In genomic region chr17:29489971-29490712, GRCm38 (mm10) we compare ENCODE assay signal across 8 mouse cellular contexts. TPM values are rescaled to one million over a fixed set of nuclear protein-coding genes. Genes with fewer than 3 reads are reported as not detected.
A peak's percentile ranks its signal among the peaks of the same experiment; 100 is the strongest.
DNase-seq lines count a peak whose midpoint lies in the region; ATAC-seq and TF ChIP-seq lines count a peak whose summit lies in the region.

No protein-coding gene starts in this region.

- dilution Hi-C loops in CH12.LX (cut with MboI; ENCODE audit: extremely low pct_ligation_motif_present, extremely low pct_unique_long_range_greater_than_20kb, low sequenced_read_pairs): no loop called here

- WGBS in forebrain, embryonic 11.5 days: under 1% methylated on average over 58 of the region's 68 CpGs
- WGBS in heart, postnatal 0 days: 2% methylated on average over 60 of the region's 68 CpGs
- under 1% methylated on average over 66 of the region's 68 CpGs for WGBS in liver, embryonic 16.5 days (ENCODE audit: insufficient replicate concordance)
- under 1% methylated on average over 48 of the region's 68 CpGs for WGBS in neural tube, embryonic 13.5 days

- TF ChIP-seq POLR2A in CH12.LX (IDR thresholded peaks at IDR 0.05; ENCODE audit: low read depth, low read length): peak; percentile 21; the same call in 1 of the 2 replicates
- peak; percentile 34; the same call in 1 of the 2 replicates for TF ChIP-seq POLR2A in testis, adult 2 months (IDR thresholded peaks at IDR 0.05; ENCODE audit: control insufficient read depth, low read depth, low read length)

- in situ Hi-C loops in CH12.LX (cut with MboI; ENCODE audit: low pct_ligation_motif_present, low pct_unique_long_range_greater_than_20kb, low sequenced_read_pairs): loop anchor here (5.0 kb wide), 1 partner anchor 93 kb away; no protein-coding TSS in a partner anchor

- no peaks in the 10 kb centered on the region for H3K9me3 ChIP-seq in CH12.LX (replicated peaks; ENCODE audit: low read length)
- no peaks in the 10 kb centered on the region for H3K9me3 ChIP-seq in forebrain, embryonic 11.5 days (ENCODE audit: control insufficient read depth, low read length)
- H3K9me3 ChIP-seq in heart, postnatal 0 days (replicated peaks; ENCODE audit: control insufficient read depth, low read length): no peaks in the 10 kb centered on the region
- no peaks in the 10 kb centered on the region for H3K9me3 ChIP-seq in liver, embryonic 16.5 days (replicated peaks; ENCODE audit: control insufficient read depth, low read length)
- no peaks in the 10 kb centered on the region for H3K9me3 ChIP-seq in neural tube, embryonic 13.5 days

- peak overlapping the region; percentile 75 for H3K4me2 ChIP-seq in CH12.LX (ENCODE audit: insufficient read depth, low read depth, poor library complexity, severe bottlenecking)
- H3K4me2 ChIP-seq in forebrain, embryonic 11.5 days (ENCODE audit: low read depth, low read length, severe bottlenecking): peak overlapping the region; percentile 95
- H3K4me2 ChIP-seq in heart, postnatal 0 days (ENCODE audit: low read depth, low read length): peak overlapping the region; percentile 79
- peak overlapping the region; percentile 84 for H3K4me2 ChIP-seq in liver, embryonic 16.5 days (ENCODE audit: low read depth, low read length)
- peak overlapping the region; percentile 91 for H3K4me2 ChIP-seq in neural tube, embryonic 13.5 days

- H3K4me1 ChIP-seq in CH12.LX (ENCODE audit: control insufficient read depth in 1 of 2, insufficient read depth in 2 of 2): peaks cover 6 to 33% of the 10 kb centered on the region in 2 experiments; a peak in 3 of 4 replicates
- peaks cover 10% of the 10 kb centered on the region for H3K4me1 ChIP-seq in forebrain, embryonic 11.5 days (replicated peaks; ENCODE audit: control insufficient read depth, insufficient read depth, low read length)
- peaks cover 18% of the 10 kb centered on the region; the same call in 1 of the 2 replicates for H3K4me1 ChIP-seq in heart, postnatal 0 days (ENCODE audit: control insufficient read depth, insufficient read depth)
- H3K4me1 ChIP-seq in liver, embryonic 16.5 days (ENCODE audit: control insufficient read depth, low read depth, low read length): peaks cover 42% of the 10 kb centered on the region
- peaks cover 44% of the 10 kb centered on the region for H3K4me1 ChIP-seq in neural tube, embryonic 13.5 days (replicated peaks)
- peaks cover 25% of the 10 kb centered on the region for H3K4me1 ChIP-seq in testis, adult 2 months (ENCODE audit: control insufficient read depth, insufficient read depth, low read length)

- H3K36me3 ChIP-seq in CH12.LX (replicated peaks in 1 of 2; ENCODE audit: control insufficient read depth in 1 of 2, insufficient read depth in 1 of 2, low read length in 1 of 2): peaks cover 13 to 36% of the 10 kb centered on the region in 2 experiments
- peaks cover 5% of the 10 kb centered on the region; the same call in 1 of the 2 replicates for H3K36me3 ChIP-seq in forebrain, embryonic 11.5 days (ENCODE audit: control insufficient read depth, insufficient read depth, low read length)
- H3K36me3 ChIP-seq in heart, postnatal 0 days (replicated peaks; ENCODE audit: control insufficient read depth, insufficient read depth, low read length): peaks cover 19% of the 10 kb centered on the region
- H3K36me3 ChIP-seq in liver, embryonic 16.5 days (ENCODE audit: control insufficient read depth, insufficient read depth): peaks cover 32% of the 10 kb centered on the region
- H3K36me3 ChIP-seq in neural tube, embryonic 13.5 days: peaks cover 13% of the 10 kb centered on the region
- H3K36me3 ChIP-seq in testis, adult 2 months (ENCODE audit: control insufficient read depth, insufficient read depth, low read length): no peaks in the 10 kb centered on the region

- H3K9ac ChIP-seq in CH12.LX (ENCODE audit: insufficient read depth, low read depth): peak overlapping the region; percentile 90
- H3K9ac ChIP-seq in forebrain, embryonic 11.5 days (ENCODE audit: low read length): peak overlapping the region; percentile 90
- peak overlapping the region; percentile 100 for H3K9ac ChIP-seq in heart, postnatal 0 days (replicated peaks; ENCODE audit: low read depth, low read length)
- peak overlapping the region; percentile 90 for H3K9ac ChIP-seq in liver, embryonic 16.5 days (ENCODE audit: low read depth, low read length)
- H3K9ac ChIP-seq in neural tube, embryonic 13.5 days: peak overlapping the region; percentile 93

- no peak for TF ChIP-seq RAD21 in CH12.LX (IDR thresholded peaks at IDR 0.05; ENCODE audit: low read depth, low read length)

- peak overlapping the region; percentile 72 to 93 (median 74) for H3K4me3 ChIP-seq in CH12.LX (replicated peaks in 1 of 3; ENCODE audit: low read depth in 2 of 3, low read length in 2 of 3, poor library complexity in 1 of 3)
- H3K4me3 ChIP-seq in forebrain, embryonic 11.5 days (ENCODE audit: low read depth, low read length): peak overlapping the region; percentile 73
- peak overlapping the region; percentile 98 for H3K4me3 ChIP-seq in heart, postnatal 0 days (ENCODE audit: low read depth, low read length)
- H3K4me3 ChIP-seq in liver, embryonic 16.5 days (ENCODE audit: low read depth, low read length): peak overlapping the region; percentile 96
- peak overlapping the region; percentile 91 for H3K4me3 ChIP-seq in neural tube, embryonic 13.5 days
- peak overlapping the region; percentile 90 for H3K4me3 ChIP-seq in testis, adult 2 months (ENCODE audit: control insufficient read depth, low read depth, low read length)

- DNase-seq in CH12.LX (ENCODE audit: extremely low read depth): peak; percentile 99
- DNase-seq in c-Kit-positive CD71-positive TER-119-negative erythroid progenitor cells, embryonic 14.5 days (ENCODE audit: low read depth): peak; percentile 99
- DNase-seq in forebrain, embryonic 11.5 days (ENCODE audit: low spot score): peak; percentile 100
- peak; percentile 98 for DNase-seq in heart, postnatal 0 days (ENCODE audit: low spot score)
- peak; percentile 99 to 100 for DNase-seq in kidney, postnatal 4 days

- peaks cover 43% of the 10 kb centered on the region for H3K79me2 ChIP-seq in CH12.LX (replicated peaks; ENCODE audit: control insufficient read depth, extremely low read depth, insufficient read depth, poor library complexity, severe bottlenecking)

- no peak for TF ChIP-seq CTCF in CH12.LX (conservative IDR thresholded peaks at IDR 0.05 in 1 of 2, IDR thresholded peaks at IDR 0.05 in 1 of 2; ENCODE audit: low read depth in 2 of 2, low read length in 2 of 2)
- peak; percentile 23 for TF ChIP-seq CTCF in heart, postnatal 0 days (IDR thresholded peaks at IDR 0.05; ENCODE audit: low read depth)
- TF ChIP-seq CTCF in testis, adult 2 months (IDR thresholded peaks at IDR 0.05; ENCODE audit: control insufficient read depth, insufficient read depth, insufficient replicate concordance, low read depth, low read length): no peak

- TF ChIP-seq EP300 in CH12.LX (IDR thresholded peaks at IDR 0.05; ENCODE audit: low read length): no peak
- peak; percentile 60; the same call in 1 of the 2 replicates for TF ChIP-seq EP300 in heart, postnatal 0 days (IDR thresholded peaks at IDR 0.05; ENCODE audit: low read depth)

- peak overlapping the region; percentile 80 for H3K27ac ChIP-seq in CH12.LX (ENCODE audit: insufficient read depth, low read depth)
- peak overlapping the region; percentile 91 for H3K27ac ChIP-seq in forebrain, embryonic 11.5 days (ENCODE audit: low read depth, low read length)
- H3K27ac ChIP-seq in heart, postnatal 0 days (ENCODE audit: low read depth): peak overlapping the region; percentile 98
- peak overlapping the region; percentile 95 for H3K27ac ChIP-seq in liver, embryonic 16.5 days (ENCODE audit: low read length)
- peak overlapping the region; percentile 97 for H3K27ac ChIP-seq in neural tube, embryonic 13.5 days (replicated peaks)
- H3K27ac ChIP-seq in testis, adult 2 months (ENCODE audit: control insufficient read depth, insufficient read depth, low read depth, low read length): peak overlapping the region; percentile 90

- peak; percentile 90 for ATAC-seq in forebrain, embryonic 11.5 days (replicated peaks; ENCODE audit: low FRiP score)
- peak; percentile 91 for ATAC-seq in heart, postnatal 0 days (ENCODE audit: insufficient read depth, low read depth)
- peak; percentile 82 for ATAC-seq in liver, embryonic 16.5 days (ENCODE audit: low read depth)
- peak; percentile 93 for ATAC-seq in neural tube, embryonic 13.5 days (ENCODE audit: low read depth)

- no peaks in the 10 kb centered on the region for H3K27me3 ChIP-seq in CH12.LX (replicated peaks)
- no peaks in the 10 kb centered on the region; the same call in 1 of the 2 replicates for H3K27me3 ChIP-seq in forebrain, embryonic 11.5 days (ENCODE audit: control insufficient read depth, insufficient read depth, low read length)
- no peaks in the 10 kb centered on the region for H3K27me3 ChIP-seq in heart, postnatal 0 days (ENCODE audit: control insufficient read depth, insufficient read depth, low read length)
- no peaks in the 10 kb centered on the region for H3K27me3 ChIP-seq in liver, embryonic 16.5 days (ENCODE audit: control insufficient read depth, insufficient read depth, low read depth, low read length)
- no peaks in the 10 kb centered on the region for H3K27me3 ChIP-seq in neural tube, embryonic 13.5 days
- H3K27me3 ChIP-seq in testis, adult 2 months (ENCODE audit: control insufficient read depth, insufficient read depth, low read length): no peaks in the 10 kb centered on the region

RNA-seq across cellular contexts. Expression of gene Pim1, which starts 0.4 kb away (rescaled TPM):
- total RNA-seq in CH12.LX (2012; rRNA removed): 141 and 178 TPM in 2 replicates
- total RNA-seq in CH12.LX (2014; rRNA removed): 72.7 and 75.8 TPM in 2 replicates
- 121 and 133 TPM in 2 replicates for polyA plus RNA-seq in CH12.LX (2012; ENCODE audit: insufficient read length, low read depth)
- polyA plus RNA-seq in forebrain, embryonic 11.5 days (2014; fragmentation: Nextera tagmentation; extraction: Ambion mirVana): 21.1 and 22.5 TPM in 2 replicates
- 58.4 and 81.0 TPM in 2 replicates for total RNA-seq in heart, postnatal 0 days (2014; rRNA removed; ENCODE audit: low replicate concordance)
- polyA plus RNA-seq in heart, postnatal 0 days (2015; fragmentation: Nextera tagmentation; extraction: Ambion mirVana): 28.6 and 29.2 TPM in 2 replicates
- polyA plus RNA-seq in liver, embryonic 16.5 days (2015; fragmentation: Nextera tagmentation; extraction: Ambion mirVana): 74.7 and 80.0 TPM in 2 replicates
- polyA plus RNA-seq in neural tube, embryonic 13.5 days (2015; fragmentation: Nextera tagmentation; extraction: Ambion mirVana): 12.4 and 14.4 TPM in 2 replicates
- 87.2 and 99.7 TPM in 2 replicates for polyA plus RNA-seq in testis, adult 2 months (2012; rRNA removed)

RNA-seq across cellular contexts. Expression of gene Gm17657, which starts 59.3 kb away (rescaled TPM):
- 0.21 and 0.50 TPM in 2 replicates for total RNA-seq in CH12.LX (2012; rRNA removed)
- total RNA-seq in CH12.LX (2014; rRNA removed): not detected in 2 replicates
- 0.16 and 0.20 TPM in 2 replicates for polyA plus RNA-seq in CH12.LX (2012; ENCODE audit: insufficient read length, low read depth)
- not detected in 2 replicates for polyA plus RNA-seq in forebrain, embryonic 11.5 days (2014; fragmentation: Nextera tagmentation; extraction: Ambion mirVana)
- not detected in 2 replicates for total RNA-seq in heart, postnatal 0 days (2014; rRNA removed; ENCODE audit: low replicate concordance)
- polyA plus RNA-seq in heart, postnatal 0 days (2015; fragmentation: Nextera tagmentation; extraction: Ambion mirVana): not detected in 2 replicates
- polyA plus RNA-seq in liver, embryonic 16.5 days (2015; fragmentation: Nextera tagmentation; extraction: Ambion mirVana): not detected in 2 replicates
- not detected in 2 replicates for polyA plus RNA-seq in neural tube, embryonic 13.5 days (2015; fragmentation: Nextera tagmentation; extraction: Ambion mirVana)
- polyA plus RNA-seq in testis, adult 2 months (2012; rRNA removed): 18.6 and 21.1 TPM in 2 replicates

RNA-seq across cellular contexts. Expression of gene Tbc1d22b, which starts 59.4 kb away (rescaled TPM):
- 6.6 and 7.3 TPM in 2 replicates for total RNA-seq in CH12.LX (2012; rRNA removed)
- total RNA-seq in CH12.LX (2014; rRNA removed): 3.1 and 3.8 TPM in 2 replicates
- polyA plus RNA-seq in CH12.LX (2012; ENCODE audit: insufficient read length, low read depth): 13.4 and 17.3 TPM in 2 replicates
- polyA plus RNA-seq in forebrain, embryonic 11.5 days (2014; fragmentation: Nextera tagmentation; extraction: Ambion mirVana): 20.9 and 21.9 TPM in 2 replicates
- total RNA-seq in heart, postnatal 0 days (2014; rRNA removed; ENCODE audit: low replicate concordance): 7.0 and 8.0 TPM in 2 replicates
- polyA plus RNA-seq in heart, postnatal 0 days (2015; fragmentation: Nextera tagmentation; extraction: Ambion mirVana): 5.3 and 5.5 TPM in 2 replicates
- polyA plus RNA-seq in liver, embryonic 16.5 days (2015; fragmentation: Nextera tagmentation; extraction: Ambion mirVana): 2.7 TPM in 2 replicates
- 24.4 and 24.7 TPM in 2 replicates for polyA plus RNA-seq in neural tube, embryonic 13.5 days (2015; fragmentation: Nextera tagmentation; extraction: Ambion mirVana)
- polyA plus RNA-seq in testis, adult 2 months (2012; rRNA removed): 26.0 and 26.5 TPM in 2 replicates

Comparison
In these comparisons a context has a peak if more than half of its experiments do, and no peak if none do; other contexts are left out.
1. Peak in every context shown above with its lines: DNase-seq, ATAC-seq, H3K4me3 ChIP-seq and H3K27ac ChIP-seq.
2. RNA of gene Gm17657, which starts 59.3 kb away (polyA plus RNA-seq): 18.6 to 21.1 TPM in testis, adult 2 months; 0.16 to 0.20 TPM in CH12.LX, not detected in neural tube, embryonic 13.5 days, not detected in forebrain, embryonic 11.5 days, not detected in heart, postnatal 0 days and not detected in liver, embryonic 16.5 days; every median in the first group is over 10 times any median in the second.